Mouse (Mus musculus): ENCODE measurements around the gene Gabarap. TPM values are rescaled to one million over a fixed set of nuclear protein-coding genes. Genes with fewer than 3 reads are reported as not detected.

The Gabarap gene
- polyA plus RNA-seq, 1 experiment = 826 TPM

DNA sequence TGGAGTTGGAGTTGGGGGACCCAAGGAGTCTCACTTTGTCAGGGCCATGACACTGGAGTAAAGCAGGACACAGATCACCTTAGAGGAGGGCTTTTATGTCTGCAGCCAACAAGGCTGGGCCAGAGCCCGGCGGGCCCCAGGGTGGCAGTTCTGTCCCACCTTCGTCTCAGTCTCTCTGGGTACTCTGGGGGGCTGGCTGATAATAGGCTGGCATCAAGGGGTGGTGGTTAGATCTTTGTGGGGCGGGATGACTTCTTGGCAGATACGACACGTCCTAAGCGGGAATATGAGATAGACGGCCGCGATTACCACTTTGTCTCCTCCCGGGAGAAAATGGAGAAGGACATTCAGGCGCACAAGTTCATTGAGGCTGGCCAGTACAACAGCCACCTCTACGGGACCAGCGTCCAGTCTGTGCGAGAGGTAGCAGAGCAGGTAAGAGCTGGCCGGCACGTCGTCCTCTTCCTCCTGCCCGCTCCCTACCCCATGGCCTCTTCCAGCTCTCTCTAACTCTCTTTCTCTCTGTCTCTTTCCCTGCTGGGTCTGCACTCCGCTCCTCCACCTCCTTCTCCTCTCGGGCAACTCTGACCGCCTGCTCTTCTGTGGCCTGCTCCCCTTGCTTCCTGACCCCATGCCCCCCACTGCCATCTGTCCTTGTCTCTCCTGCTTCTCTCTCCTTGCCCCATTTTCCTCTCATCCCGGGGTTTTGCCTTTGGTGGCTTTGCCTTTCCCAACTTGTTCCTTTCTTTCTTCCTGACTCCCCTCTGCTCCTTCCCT lies 51.6 kb downstream of the Gabarap start:
- peaks cover 8% of the 10 kb centered on the region for H3K4me1 ChIP-seq (ENCODE audit: control insufficient read depth, insufficient read depth, low read length)
- H3K27me3 ChIP-seq (ENCODE audit: control insufficient read depth, insufficient read depth, low read length) = no peaks in the 10 kb centered on the region
- H3K4me3 ChIP-seq (ENCODE audit: control insufficient read depth, low read depth, low read length) = no peak overlapping the region
- no peak overlapping the region for H3K27ac ChIP-seq (ENCODE audit: control insufficient read depth, insufficient read depth, low read depth, low read length)
- no peaks in the 10 kb centered on the region for H3K36me3 ChIP-seq (ENCODE audit: control insufficient read depth, insufficient read depth, low read length)
- no peak for TF ChIP-seq CTCF (IDR thresholded peaks at IDR 0.05; ENCODE audit: control insufficient read depth, insufficient read depth, insufficient replicate concordance, low read depth, low read length)
- no peak for TF ChIP-seq POLR2A (IDR thresholded peaks at IDR 0.05; ENCODE audit: control insufficient read depth, low read depth, low read length)

- TF ChIP-seq POLR2A (IDR thresholded peaks at IDR 0.05; ENCODE audit: control insufficient read depth, low read depth, low read length) = no peak
- no peak for TF ChIP-seq CTCF (IDR thresholded peaks at IDR 0.05; ENCODE audit: control insufficient read depth, insufficient read depth, insufficient replicate concordance, low read depth, low read length)
- H3K4me3 ChIP-seq (ENCODE audit: control insufficient read depth, low read depth, low read length) = no peak overlapping the region
- H3K27ac ChIP-seq (ENCODE audit: control insufficient read depth, insufficient read depth, low read depth, low read length) = no peak overlapping the region
- H3K36me3 ChIP-seq (ENCODE audit: control insufficient read depth, insufficient read depth, low read length) = no peaks in the 10 kb centered on the region
- H3K4me1 ChIP-seq (ENCODE audit: control insufficient read depth, insufficient read depth, low read length) = peaks cover 8% of the 10 kb centered on the region
- H3K27me3 ChIP-seq (ENCODE audit: control insufficient read depth, insufficient read depth, low read length) = no peaks in the 10 kb centered on the region
These were observed 52.7 kb downstream of the Gabarap start for GRCm38 (mm10) chr11:70043665-70044064.

Other genes starting within 250 kb of the Gabarap start
- gene Polr2a, start 232.5 kb upstream of the Gabarap start, polyA plus RNA-seq (2012; rRNA removed) = 54.7 and 75.8 TPM in 2 replicates
- gene Slc35g3, start 229.2 kb upstream of the Gabarap start, polyA plus RNA-seq (2012; rRNA removed) = 210 and 236 TPM in 2 replicates
- 5.1 and 6.0 TPM in 2 replicates for gene Zbtb4, start 225.2 kb upstream of the Gabarap start, polyA plus RNA-seq (2012; rRNA removed)
- 0.79 and 1.2 TPM in 2 replicates for gene Chrnb1, start 195.2 kb upstream of the Gabarap start, polyA plus RNA-seq (2012; rRNA removed)
- gene Fgf11, start 189.3 kb upstream of the Gabarap start, polyA plus RNA-seq (2012; rRNA removed) = 2.7 and 3.2 TPM in 2 replicates
- 0.52 and 0.79 TPM in 2 replicates for gene Tmem102, start 185.5 kb upstream of the Gabarap start, polyA plus RNA-seq (2012; rRNA removed)
- gene Gm39566, start 175.8 kb upstream of the Gabarap start, polyA plus RNA-seq (2012; rRNA removed) = 136 and 193 TPM in 2 replicates
- 758 and 858 TPM in 2 replicates for gene Spem2, start 172.7 kb upstream of the Gabarap start, polyA plus RNA-seq (2012; rRNA removed)
- 1,704 and 1,758 TPM in 2 replicates for gene Spem1, start 169.0 kb upstream of the Gabarap start, polyA plus RNA-seq (2012; rRNA removed)
- 2.4 and 2.7 TPM in 2 replicates for gene Nlgn2, start 153.4 kb upstream of the Gabarap start, polyA plus RNA-seq (2012; rRNA removed)
- gene Tmem256, start 152.6 kb upstream of the Gabarap start, polyA plus RNA-seq (2012; rRNA removed) = 21.9 and 22.7 TPM in 2 replicates
- gene Plscr3, start 144.8 kb upstream of the Gabarap start, polyA plus RNA-seq (2012; rRNA removed) = 6.5 and 8.5 TPM in 2 replicates
- 1.6 and 1.9 TPM in 2 replicates for gene Tnk1, start 132.4 kb upstream of the Gabarap start, polyA plus RNA-seq (2012; rRNA removed)
- 20.8 and 27.5 TPM in 2 replicates for gene Tmem95, start 113.1 kb upstream of the Gabarap start, polyA plus RNA-seq (2012; rRNA removed)
- gene Kctd11, start 109.7 kb upstream of the Gabarap start, polyA plus RNA-seq (2012; rRNA removed) = 0.47 and 0.69 TPM in 2 replicates
- gene Acap1, start 95.6 kb upstream of the Gabarap start, polyA plus RNA-seq (2012; rRNA removed) = 4.0 and 4.9 TPM in 2 replicates
- gene 2810408A11Rik, start 90.2 kb upstream of the Gabarap start, polyA plus RNA-seq (2012; rRNA removed) = 124 and 125 TPM in 2 replicates
- gene Neurl4, start 90.1 kb upstream of the Gabarap start, polyA plus RNA-seq (2012; rRNA removed) = 57.7 and 61.1 TPM in 2 replicates
- gene Gps2, start 77.3 kb upstream of the Gabarap start, polyA plus RNA-seq (2012; rRNA removed) = 290 and 295 TPM in 2 replicates
- 621 and 702 TPM in 2 replicates for gene Eif5a, start 69.2 kb upstream of the Gabarap start, polyA plus RNA-seq (2012; rRNA removed)
- gene Ybx2, start 55.3 kb upstream of the Gabarap start, polyA plus RNA-seq (2012; rRNA removed) = 3,709 and 3,883 TPM in 2 replicates
- gene Slc2a4, start 43.0 kb upstream of the Gabarap start, polyA plus RNA-seq (2012; rRNA removed) = 1.9 and 3.6 TPM in 2 replicates
- gene Cldn7, start 26.4 kb upstream of the Gabarap start, polyA plus RNA-seq (2012; rRNA removed) = 3.0 and 4.9 TPM in 2 replicates
- 120 and 137 TPM in 2 replicates for gene Ctdnep1, start 10.0 kb upstream of the Gabarap start, polyA plus RNA-seq (2012; rRNA removed)
- 225 and 226 TPM in 2 replicates for gene Elp5, start 8.6 kb upstream of the Gabarap start, polyA plus RNA-seq (2012; rRNA removed)
- gene Phf23, start 4.6 kb downstream of the Gabarap start, polyA plus RNA-seq (2012; rRNA removed) = 19.0 and 21.2 TPM in 2 replicates
- gene Dvl2, start 9.5 kb downstream of the Gabarap start, polyA plus RNA-seq (2012; rRNA removed) = 15.2 and 16.4 TPM in 2 replicates
- gene Acadvl, start 24.3 kb downstream of the Gabarap start, polyA plus RNA-seq (2012; rRNA removed) = 20.6 and 20.9 TPM in 2 replicates
- 5.6 and 6.5 TPM in 2 replicates for gene Dlg4, start 25.8 kb downstream of the Gabarap start, polyA plus RNA-seq (2012; rRNA removed)
- gene Asgr1, start 62.9 kb downstream of the Gabarap start, polyA plus RNA-seq (2012; rRNA removed) = 1.00 and 1.4 TPM in 2 replicates
- 0.18 and 0.58 TPM in 2 replicates for gene Asgr2, start 101.5 kb downstream of the Gabarap start, polyA plus RNA-seq (2012; rRNA removed)
- gene Mgl2, start 139.2 kb downstream of the Gabarap start, polyA plus RNA-seq (2012; rRNA removed) = 0.91 and 1.4 TPM in 2 replicates
- gene Clec10a, start 165.1 kb downstream of the Gabarap start, polyA plus RNA-seq (2012; rRNA removed) = 1.7 and 2.0 TPM in 2 replicates
- gene Slc16a11, start 221.6 kb downstream of the Gabarap start, polyA plus RNA-seq (2012; rRNA removed) = 2.3 and 3.0 TPM in 2 replicates
- gene Slc16a13, start 229.9 kb downstream of the Gabarap start, polyA plus RNA-seq (2012; rRNA removed) = 2.2 and 3.3 TPM in 2 replicates
- 1.9 and 2.3 TPM in 2 replicates for gene Bcl6b, start 238.7 kb downstream of the Gabarap start, polyA plus RNA-seq (2012; rRNA removed)
- gene 0610010K14Rik, start 246.8 kb downstream of the Gabarap start, polyA plus RNA-seq (2012; rRNA removed) = 26.6 and 27.7 TPM in 2 replicates
- 3.4 and 3.7 TPM in 2 replicates for gene Gm21988, start 248.7 kb downstream of the Gabarap start, polyA plus RNA-seq (2012; rRNA removed)
- gene Rnasek, start 248.7 kb downstream of the Gabarap start, polyA plus RNA-seq (2012; rRNA removed) = 112 and 119 TPM in 2 replicates